Mouse (Mus musculus) gastrocnemius, postnatal 36 days (tissue): ENCODE data around the gene 1700113H08Rik. TPM values are rescaled to one million over a fixed set of nuclear protein-coding genes. Genes with fewer than 3 reads are reported as not detected.

Experiments
- DNase-seq, 2 experiments: peaks; one replicate each; pipeline ENCODE4 v3.0.0; 2022
- intact Hi-C: fragments of 180-260 bp; cut with DNase I; formaldehyde crosslinking; loops from one replicate; pipeline ENCODE4 v1.15.1; 2025
- long read RNA-seq, 2 experiments: library from polyadenylated mRNA; stranded (forward); transcript quantifications; one replicate each; pipeline ENCODE4 v2.0.0; 2021
- total RNA-seq, 2 experiments: library from RNA; stranded (reverse); gene quantifications; 2 replicates each; pipeline ENCODE4 v1.2.3; 2021

The 1700113H08Rik gene
- total RNA-seq = under 1 TPM; 0.51 to 0.57 TPM
- long read RNA-seq, experiment 1, partial matches to known transcripts = 0 of 4 reads
- long read RNA-seq, experiment 1, other reads (novel, unspliced or antisense) = 4 of 4 reads
- long read RNA-seq, experiment 2, partial matches to known transcripts = 0 of 1 reads
- long read RNA-seq, experiment 2, other reads (novel, unspliced or antisense) = 1 of 1 reads

GRCm38 (mm10) chr10:87057500-87058250 is at the start of gene 1700113H08Rik:
Gene 1700113H08Rik, plus strand, starts transcription at chr10:87058045.
- no peak for DNase-seq
- intact Hi-C loops = no loop called here

- DNase-seq = no peak
- intact Hi-C loops = no loop called here
Observed at GRCm38 (mm10) chr10:87008215-87008499, 49.7 kb upstream of the 1700113H08Rik start.

GRCm38 (mm10) chr10:87012087-87012486 is 45.8 kb upstream of the 1700113H08Rik start:
- no peak for DNase-seq
- intact Hi-C loops = no loop called here

GRCm38 (mm10) chr10:87014391-87014965 is 43.4 kb upstream of the 1700113H08Rik start:
- intact Hi-C loops = no loop called here

GRCm38 (mm10) chr10:87015403-87015802 is 42.4 kb upstream of the 1700113H08Rik start:
- no peak for DNase-seq
- intact Hi-C loops = no loop called here

More at GRCm38 (mm10) chr10:87014391-87014965, 43.4 kb upstream of the 1700113H08Rik start:
- no peak for DNase-seq

GRCm38 (mm10) chr10:87016151-87016692 is 41.6 kb upstream of the 1700113H08Rik start:
- DNase-seq = no peak
- intact Hi-C loops = no loop called here

- intact Hi-C loops = no loop called here
- no peak for DNase-seq
Observed at GRCm38 (mm10) chr10:87018876-87019275, 39.0 kb upstream of the 1700113H08Rik start.

GRCm38 (mm10) chr10:87020711-87021110 is 37.1 kb upstream of the 1700113H08Rik start:
- no peak for DNase-seq
- intact Hi-C loops = loop anchor here (1.0 kb wide), 1 partner anchor 48 kb away; no protein-coding TSS in a partner anchor

GRCm38 (mm10) chr10:87024884-87025283 is 33.0 kb upstream of the 1700113H08Rik start:
- DNase-seq = peak; percentile 49 to 66
- intact Hi-C loops = loop anchor here (1.0 to 2.0 kb wide), 2 partner anchors 12 to 480 kb away; no protein-coding TSS in a partner anchor

GRCm38 (mm10) chr10:87032768-87033167 is 25.1 kb upstream of the 1700113H08Rik start:
- intact Hi-C loops = no loop called here
- DNase-seq = no peak

GRCm38 (mm10) chr10:87035866-87036265 is 22.0 kb upstream of the 1700113H08Rik start:
- intact Hi-C loops = no loop called here
- DNase-seq = no peak

GRCm38 (mm10) chr10:87036271-87036703 is 21.6 kb upstream of the 1700113H08Rik start:
- intact Hi-C loops = no loop called here
- DNase-seq = no peak

GRCm38 (mm10) chr10:87037062-87037461 is 20.8 kb upstream of the 1700113H08Rik start:
- no peak for DNase-seq
- intact Hi-C loops = no loop called here

- DNase-seq = no peak
- intact Hi-C loops = no loop called here
Observed at GRCm38 (mm10) chr10:87039340-87039739, 18.5 kb upstream of the 1700113H08Rik start.

GRCm38 (mm10) chr10:87039800-87040199 is 18.0 kb upstream of the 1700113H08Rik start:
- DNase-seq = no peak
- intact Hi-C loops = no loop called here

GRCm38 (mm10) chr10:87041265-87041664 is 16.6 kb upstream of the 1700113H08Rik start:
- intact Hi-C loops = no loop called here
- no peak for DNase-seq

GRCm38 (mm10) chr10:87045273-87045672 is 12.6 kb upstream of the 1700113H08Rik start:
- intact Hi-C loops = no loop called here

GRCm38 (mm10) chr10:87046469-87046868 is 11.4 kb upstream of the 1700113H08Rik start:
- intact Hi-C loops = no loop called here
- no peak for DNase-seq

More at GRCm38 (mm10) chr10:87045273-87045672, 12.6 kb upstream of the 1700113H08Rik start:
- DNase-seq = no peak

GRCm38 (mm10) chr10:87046931-87047468 is 10.8 kb upstream of the 1700113H08Rik start:
- intact Hi-C loops = no loop called here
- no peak for DNase-seq

- DNase-seq = no peak
- intact Hi-C loops = no loop called here
Observed at GRCm38 (mm10) chr10:87049179-87049578, 8.7 kb upstream of the 1700113H08Rik start.

- intact Hi-C loops = no loop called here
- no peak for DNase-seq
Observed at GRCm38 (mm10) chr10:87051714-87052113, 6.1 kb upstream of the 1700113H08Rik start.
